Mouse (Mus musculus) thymus, postnatal 10 days (tissue): ENCODE results near the gene Tspan4.

Experiments used
- DNase-seq, 2 experiments: peaks; one replicate each; pipeline ENCODE4 v3.0.0; 2021; ENCODE audit warnings: low spot score in 2 of 2

Tspan4 gene

GRCm38 (mm10) chr7:141461521-141462332 lies 13.3 kb upstream of the Tspan4 start:
- DNase-seq, result no peak

- DNase-seq, result no peak
Measured at GRCm38 (mm10) chr7:141462333-141462821, 12.7 kb upstream of the Tspan4 start.

GRCm38 (mm10) chr7:141463824-141464602 lies 11.0 kb upstream of the Tspan4 start:
- DNase-seq, result no peak

- peak in 1 of 2 experiments; percentile 45 for DNase-seq
Measured at GRCm38 (mm10) chr7:141464603-141465201, 10.3 kb upstream of the Tspan4 start.

GRCm38 (mm10) chr7:141465388-141466044 lies 9.5 kb upstream of the Tspan4 start:
- DNase-seq, result no peak

GRCm38 (mm10) chr7:141466045-141466394 lies 9.0 kb upstream of the Tspan4 start:
- no peak for DNase-seq

GRCm38 (mm10) chr7:141466607-141467148 lies 8.4 kb upstream of the Tspan4 start:
- no peak for DNase-seq

GRCm38 (mm10) chr7:141467230-141468030 lies 7.6 kb upstream of the Tspan4 start, which contains the start of gene Cd151:
Cd151 (plus strand) TSS chr7:141467392.
- peak in 1 of 2 experiments; percentile 52 for DNase-seq

GRCm38 (mm10) chr7:141468164-141468521 lies 6.9 kb upstream of the Tspan4 start:
- no peak for DNase-seq

GRCm38 (mm10) chr7:141468522-141469211 lies 6.4 kb upstream of the Tspan4 start:
- DNase-seq, result peak; percentile 42 to 57

- no peak for DNase-seq
Measured at GRCm38 (mm10) chr7:141469352-141469751, 5.7 kb upstream of the Tspan4 start.

GRCm38 (mm10) chr7:141469901-141470636 lies 5.0 kb upstream of the Tspan4 start:
- DNase-seq, result no peak

GRCm38 (mm10) chr7:141470637-141470944 lies 4.4 kb upstream of the Tspan4 start:
- no peak for DNase-seq

GRCm38 (mm10) chr7:141471236-141471635 lies 3.8 kb upstream of the Tspan4 start:
- no peak for DNase-seq

- no peak for DNase-seq
Measured at GRCm38 (mm10) chr7:141472226-141472625, 2.8 kb upstream of the Tspan4 start.

GRCm38 (mm10) chr7:141472763-141473162 lies 2.3 kb upstream of the Tspan4 start:
- DNase-seq, result no peak

GRCm38 (mm10) chr7:141474160-141474559 lies 880 bp upstream of the Tspan4 start:
- DNase-seq, result no peak

- no peak for DNase-seq
Measured at GRCm38 (mm10) chr7:141475805-141476158, 742 bp downstream of the Tspan4 start.

GRCm38 (mm10) chr7:141476226-141476980 lies 1.4 kb downstream of the Tspan4 start:
- no peak for DNase-seq
